Mouse (Mus musculus) bone marrow, adult 2 months (tissue): ENCODE data around the gene Dnajc14. TPM values are rescaled to one million over a fixed set of nuclear protein-coding genes. Genes with fewer than 3 reads are reported as not detected.

ENCODE experiments used
- H3K27ac ChIP-seq: fragments of 200-500 bp; 2 replicates; pipeline ENCODE4 v1.5.1; 2012; ENCODE audit warnings: low read depth, mild to moderate bottlenecking, control low read depth, inconsistent platforms, low read length; ENCODE audit not compliant: control insufficient read depth, poor library complexity, insufficient read depth
- H3K4me1 ChIP-seq: fragments of 200-500 bp; 2 replicates; pipeline ENCODE4 v1.6.1; 2011; ENCODE audit warnings: low read length; ENCODE audit not compliant: control insufficient read depth, insufficient read depth
- H3K4me3 ChIP-seq: fragments of 200-500 bp; replicated peaks from 2 replicates; pipeline ENCODE3; 2011; ENCODE audit warnings: mild to moderate bottlenecking, low read depth, low read length, control low read depth; ENCODE audit not compliant: control insufficient read depth
- CTCF ChIP-seq: fragments of 200-500 bp; IDR thresholded peaks from 2 replicates; pipeline ENCODE4 v1.5.1; 2011; ENCODE audit warnings: low read length, control low read depth; ENCODE audit not compliant: control insufficient read depth, insufficient read depth
- POLR2A ChIP-seq: fragments of 200-500 bp; IDR thresholded peaks from 2 replicates; pipeline ENCODE4 v1.6.1; 2011; ENCODE audit warnings: low read depth, mild to moderate bottlenecking, control low read depth, low read length, borderline replicate concordance; ENCODE audit not compliant: control insufficient read depth
- WGBS: fragments of 180-500 bp; shearing (Covaris S2); methylation state at CpG from one replicate; pipeline ENCODE4 v1.1.7; 2018; 5-methylcytosine and 5-hydroxymethylcytosine counted together
- polyA plus RNA-seq: library from polyadenylated mRNA; stranded (reverse); fragments of >200 nt; gene quantifications from 2 replicates; pipeline ENCODE4 v1.2.4, GENCODE M21; 2011; ENCODE audit warnings: low replicate concordance; ENCODE audit not compliant: missing spikeins, insufficient read depth, insufficient read length

Gene Dnajc14
- polyA plus RNA-seq, 1 experiment = 20.7 TPM

- Histone ChIP-seq H3K27ac (no peak overlapping the region), H3K4me1 (0 out of 2 replicates have a peak, but pooled peaks cover 2% of the 10 kb centered on the region), H3K4me3 (no peak overlapping the region)
- TF ChIP-seq CTCF = no peak
- no peak for TF ChIP-seq POLR2A
- 69% methylated on average over 1 of the region's 1 CpGs for WGBS
Observed at GRCm38 (mm10) chr10:128793258-128793657, 10.6 kb upstream of the Dnajc14 start.

GRCm38 (mm10) chr10:128794391-128794790, 9.5 kb upstream of the Dnajc14 start:
- 0 out of 2 replicates have a peak, but pooled peaks cover 2% of the 10 kb centered on the region for H3K4me1 ChIP-seq
- H3K27ac ChIP-seq = no peak overlapping the region
- no peak overlapping the region for H3K4me3 ChIP-seq
- 34% methylated on average over 5 of the region's 5 CpGs for WGBS
- TF ChIP-seq POLR2A (no peak), CTCF (no peak)

- WGBS = 97% methylated on average over 3 of the region's 3 CpGs
- H3K4me3 ChIP-seq = no peak overlapping the region
- H3K27ac ChIP-seq = no peak overlapping the region
- TF ChIP-seq CTCF (no peak), POLR2A (no peak)
- H3K4me1 ChIP-seq = 0 out of 2 replicates have a peak, but pooled peaks cover 2% of the 10 kb centered on the region
Observed at GRCm38 (mm10) chr10:128795581-128795980, 8.3 kb upstream of the Dnajc14 start.

DNA sequence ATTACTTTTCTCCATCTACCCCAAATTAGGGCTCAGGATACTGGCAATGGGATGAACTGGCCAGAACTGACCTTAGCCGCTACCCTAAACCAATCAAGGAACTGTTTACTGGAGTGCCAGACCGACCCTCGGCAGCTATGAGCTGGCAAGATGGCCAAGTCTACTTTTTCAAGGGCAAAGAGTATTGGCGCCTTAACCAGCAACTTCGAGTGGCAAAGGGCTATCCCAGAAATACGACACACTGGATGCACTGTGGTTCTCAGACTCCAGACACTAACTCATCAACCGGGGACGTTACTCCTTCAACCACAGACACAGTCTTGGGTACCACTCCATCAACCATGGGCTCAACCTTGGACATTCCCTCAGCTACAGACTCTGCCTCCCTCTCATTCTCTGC, 5.2 kb upstream of the Dnajc14 start:
- WGBS = 85% methylated on average over 8 of the region's 8 CpGs
- Histone ChIP-seq H3K4me1 (0 out of 2 replicates have a peak, but pooled peaks cover 2% of the 10 kb centered on the region), H3K27ac (no peak overlapping the region), H3K4me3 (no peak overlapping the region)
- TF ChIP-seq POLR2A (no peak), CTCF (no peak)

DNA sequence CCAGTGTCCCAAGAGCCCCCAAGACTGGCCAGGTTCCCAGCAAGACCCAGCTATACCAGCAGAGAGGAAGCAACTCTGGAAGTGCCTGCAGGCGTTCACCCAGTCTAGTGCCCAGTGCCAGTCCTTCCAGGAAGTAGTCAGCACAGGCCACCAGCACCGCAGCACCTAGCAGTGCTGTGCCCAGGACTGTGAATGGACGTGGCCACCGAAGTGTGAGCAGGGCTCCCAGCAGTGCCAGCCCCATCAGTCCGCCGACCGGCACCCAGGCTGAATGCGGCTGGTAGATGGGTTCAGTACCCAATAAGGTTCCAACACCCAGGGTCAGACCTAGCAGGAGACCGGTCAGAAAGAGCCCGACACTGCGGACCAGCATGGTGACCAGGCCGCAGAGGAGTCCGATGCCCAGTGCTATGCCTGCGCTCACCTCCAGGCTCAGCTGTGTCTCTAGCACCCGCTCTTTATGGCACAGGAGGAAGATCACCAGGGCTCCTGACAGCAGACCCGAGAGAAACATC, 1.8 kb upstream of the Dnajc14 start:
- TF ChIP-seq CTCF = no peak
- Histone ChIP-seq H3K4me1 (peaks cover 4% of the 10 kb centered on the region; the same call in 1 of the 2 replicates), H3K27ac (no peak overlapping the region), H3K4me3 (no peak overlapping the region)
- 90% methylated on average over 16 of the region's 16 CpGs for WGBS

GRCm38 (mm10) chr10:128802956-128803355, 906 bp upstream of the Dnajc14 start:
- no peak overlapping the region for H3K4me3 ChIP-seq
- WGBS = 67% methylated on average over 4 of the region's 4 CpGs
- no peak overlapping the region for H3K27ac ChIP-seq
- H3K4me1 ChIP-seq = peaks cover 4% of the 10 kb centered on the region; the same call in 1 of the 2 replicates
- TF ChIP-seq CTCF (no peak), POLR2A (no peak)

- H3K27ac ChIP-seq = no peak overlapping the region
- WGBS = 5% methylated on average over 6 of the region's 6 CpGs
Observed at GRCm38 (mm10) chr10:128803361-128803760, 501 bp upstream of the Dnajc14 start.

GRCm38 (mm10) chr10:128804271-128805091, 619 bp downstream of the Dnajc14 start, which contains the start of gene Tmem198b:
Tmem198b (minus strand) TSS chr10:128804370.
- no peak for TF ChIP-seq CTCF
- TF ChIP-seq POLR2A = no peak
- WGBS = under 1% methylated on average over 28 of the region's 28 CpGs
- peak within 1 kb of the TSS; percentile 97 for H3K27ac ChIP-seq
- H3K4me1 ChIP-seq = peaks cover 4% of the 10 kb centered on the region; the same call in 1 of the 2 replicates
- H3K4me3 ChIP-seq = peak within 1 kb of the TSS; percentile 96

More at GRCm38 (mm10) chr10:128803361-128803760, 501 bp upstream of the Dnajc14 start:
- no peak overlapping the region for H3K4me3 ChIP-seq
- no peak for TF ChIP-seq CTCF
- TF ChIP-seq POLR2A = no peak
- peaks cover 4% of the 10 kb centered on the region; the same call in 1 of the 2 replicates for H3K4me1 ChIP-seq
